Mouse (Mus musculus): ENCODE results near the gene Mtcl1. TPM values are rescaled to one million over a fixed set of nuclear protein-coding genes. Genes with fewer than 3 reads are reported as not detected.
"Not testable (repeated sequence)": the region's sequence is repeated elsewhere in the genome, so short reads cannot be mapped to it uniquely, and the experiment has no call there.

The Mtcl1 gene
- polyA plus RNA-seq, 1 experiment from 2014 or later: 47.3 TPM

DNA sequence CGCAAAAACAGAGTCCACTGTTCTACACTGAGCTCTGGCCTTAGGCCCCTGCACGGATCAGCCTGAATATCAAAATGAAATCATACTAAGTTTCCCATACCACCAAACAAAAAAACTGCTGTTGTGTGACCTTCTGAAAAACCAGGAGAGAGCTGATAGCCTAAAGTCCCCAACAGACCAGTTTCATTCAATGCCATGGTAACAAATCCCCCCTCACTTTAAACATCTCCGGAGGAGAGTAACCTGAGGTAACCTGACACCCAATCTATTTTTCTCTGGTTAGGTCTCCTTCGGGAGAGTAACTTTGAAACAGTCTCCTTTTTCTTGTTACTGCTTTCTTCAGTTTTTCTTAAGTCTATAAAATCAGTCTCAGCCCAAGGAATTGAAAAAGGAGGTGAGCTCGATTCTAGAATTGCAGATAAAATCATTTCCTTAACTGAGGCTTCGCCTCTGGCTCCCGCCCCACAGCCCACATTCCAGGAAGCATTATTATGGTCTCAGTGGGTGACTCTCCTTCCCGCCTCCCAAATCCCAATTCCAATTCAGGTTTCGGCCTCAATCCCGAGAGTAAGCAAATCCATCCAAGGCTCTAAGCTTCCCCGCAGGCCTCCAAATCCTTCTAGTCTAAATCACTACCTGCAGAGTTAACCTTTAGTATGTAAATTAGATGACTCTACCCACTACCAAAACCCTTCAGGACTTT is 10.3 kb downstream of the Mtcl1 start:
- whole genome bisulfite sequencing: 4% methylated on average over 11 of the region's 11 CpGs
- no peaks in the 10 kb centered on the region for H3K9me3 ChIP-seq (ENCODE audit: control insufficient read depth, low read length)
- peak overlapping the region; percentile 44 for H3K27ac ChIP-seq (ENCODE audit: low read depth, low read length)
- H3K36me3 ChIP-seq (ENCODE audit: control insufficient read depth, insufficient read depth, low read length): peaks cover 16% of the 10 kb centered on the region
- H3K4me1 ChIP-seq (ENCODE audit: control insufficient read depth, insufficient read depth, low read length): peaks cover 61% of the 10 kb centered on the region
- DNase-seq (ENCODE audit: low spot score, missing footprints) (peak; percentile 90), ATAC-seq (ENCODE audit: low FRiP score) (no peak)
- no peak overlapping the region; the same call in 1 of the 2 replicates for H3K4me2 ChIP-seq
- no peak overlapping the region for H3K9ac ChIP-seq (ENCODE audit: low read length)
- H3K4me3 ChIP-seq (ENCODE audit: low read depth, low read length): no peak overlapping the region
- no peaks in the 10 kb centered on the region for H3K27me3 ChIP-seq (ENCODE audit: control insufficient read depth, insufficient read depth, low read length)

DNA sequence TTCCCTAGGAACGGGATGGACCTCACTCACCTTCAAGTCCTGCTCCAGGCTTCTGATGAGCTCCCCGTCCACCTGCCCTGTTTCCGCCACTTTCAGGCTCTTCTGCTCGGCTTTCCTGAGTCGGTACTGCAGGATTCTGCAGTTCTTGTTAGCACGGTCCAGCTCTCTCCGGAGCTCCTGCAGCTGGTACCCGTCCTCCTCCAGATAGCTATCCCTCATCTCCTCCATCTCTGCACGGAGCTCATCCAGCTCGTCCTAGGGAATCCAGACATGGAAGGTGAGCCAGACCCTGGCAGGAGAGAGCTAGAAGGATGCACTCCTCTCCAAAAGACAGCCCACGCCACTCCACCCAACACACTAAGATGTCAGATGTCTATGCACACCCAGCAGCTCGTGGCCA is 11.4 kb downstream of the Mtcl1 start:
- H3K9me3 ChIP-seq (ENCODE audit: control insufficient read depth, low read length): no peaks in the 10 kb centered on the region
- no peak overlapping the region for H3K9ac ChIP-seq (ENCODE audit: low read length)
- H3K27me3 ChIP-seq (ENCODE audit: control insufficient read depth, insufficient read depth, low read length): no peaks in the 10 kb centered on the region
- peaks cover 52% of the 10 kb centered on the region for H3K4me1 ChIP-seq (ENCODE audit: control insufficient read depth, insufficient read depth, low read length)
- peaks cover 16% of the 10 kb centered on the region for H3K36me3 ChIP-seq (ENCODE audit: control insufficient read depth, insufficient read depth, low read length)
- no peak overlapping the region for H3K4me3 ChIP-seq (ENCODE audit: low read depth, low read length)
- DNase-seq (ENCODE audit: low spot score, missing footprints) (peak; percentile 84), ATAC-seq (ENCODE audit: low FRiP score) (no peak)
- H3K27ac ChIP-seq (ENCODE audit: low read depth, low read length): peak overlapping the region; percentile 14; the same call in 1 of the 2 replicates
- WGBS: 71% methylated on average over 12 of the region's 12 CpGs
- 0 out of 2 replicates have a peak overlapping the region, but pooled peaks have one; percentile 4 for H3K4me2 ChIP-seq

DNA sequence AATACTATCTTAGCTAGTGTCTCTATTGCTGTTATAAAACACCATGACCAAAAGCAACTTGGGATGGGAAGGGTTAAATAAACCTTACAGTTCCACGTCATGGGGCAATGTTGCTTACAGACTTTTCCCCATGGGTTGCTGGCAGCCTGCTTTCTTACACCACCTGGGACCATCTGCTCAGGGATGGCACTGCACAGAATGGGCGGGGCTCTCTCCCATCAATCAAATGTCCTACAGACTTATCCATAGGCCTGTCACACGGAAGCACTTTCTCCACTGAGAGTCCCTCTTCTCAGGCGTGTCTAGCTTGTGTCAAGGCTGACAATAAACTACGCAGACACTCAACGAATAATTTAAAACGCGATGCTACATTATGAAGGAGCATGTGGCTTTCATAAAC is 12.7 kb downstream of the Mtcl1 start:
- no peaks in the 10 kb centered on the region for H3K27me3 ChIP-seq (ENCODE audit: control insufficient read depth, insufficient read depth, low read length)
- peaks cover 16% of the 10 kb centered on the region for H3K36me3 ChIP-seq (ENCODE audit: control insufficient read depth, insufficient read depth, low read length)
- H3K4me3 ChIP-seq (ENCODE audit: low read depth, low read length): no peak overlapping the region
- H3K27ac ChIP-seq (ENCODE audit: low read depth, low read length): no peak overlapping the region
- 74% methylated on average over 8 of the region's 8 CpGs for WGBS
- no peaks in the 10 kb centered on the region for H3K9me3 ChIP-seq (ENCODE audit: control insufficient read depth, low read length)
- H3K9ac ChIP-seq (ENCODE audit: low read length): no peak overlapping the region
- no peak for DNase-seq (ENCODE audit: low spot score, missing footprints)
- no peak overlapping the region for H3K4me2 ChIP-seq
- ATAC-seq (ENCODE audit: low FRiP score): 0 out of 2 replicates have a peak, but pooled peaks have one; percentile 22
- H3K4me1 ChIP-seq (ENCODE audit: control insufficient read depth, insufficient read depth, low read length): peaks cover 45% of the 10 kb centered on the region

DNA sequence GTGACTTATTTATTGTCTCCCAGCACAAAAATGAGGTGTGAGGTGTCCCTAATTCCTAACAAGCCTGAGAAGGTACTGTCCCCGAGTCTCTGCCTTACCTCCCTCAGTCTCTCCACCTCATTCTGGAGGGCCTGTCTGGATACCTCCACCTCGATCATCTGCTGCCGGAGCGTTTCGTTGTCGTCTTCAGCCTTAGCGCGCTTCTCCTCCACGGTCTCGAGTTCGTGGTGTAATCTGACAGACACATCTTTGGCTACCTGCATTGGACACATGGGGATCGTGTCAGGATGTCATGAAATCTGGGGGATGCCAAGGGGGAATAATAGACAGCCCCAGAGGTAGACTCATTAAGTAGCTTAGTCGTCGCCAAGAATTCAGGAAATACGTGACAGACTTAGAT is 13.6 kb downstream of the Mtcl1 start:
- no peaks in the 10 kb centered on the region for H3K27me3 ChIP-seq (ENCODE audit: control insufficient read depth, insufficient read depth, low read length)
- H3K27ac ChIP-seq (ENCODE audit: low read depth, low read length): peak overlapping the region; percentile 40; the same call in 1 of the 2 replicates
- H3K9me3 ChIP-seq (ENCODE audit: control insufficient read depth, low read length): no peaks in the 10 kb centered on the region
- peaks cover 16% of the 10 kb centered on the region for H3K36me3 ChIP-seq (ENCODE audit: control insufficient read depth, insufficient read depth, low read length)
- DNase-seq (ENCODE audit: low spot score, missing footprints) (no peak), ATAC-seq (ENCODE audit: low FRiP score) (no peak)
- H3K4me2 ChIP-seq: no peak overlapping the region
- H3K4me3 ChIP-seq (ENCODE audit: low read depth, low read length): no peak overlapping the region
- peaks cover 39% of the 10 kb centered on the region for H3K4me1 ChIP-seq (ENCODE audit: control insufficient read depth, insufficient read depth, low read length)
- WGBS: 77% methylated on average over 15 of the region's 15 CpGs
- H3K9ac ChIP-seq (ENCODE audit: low read length): no peak overlapping the region

DNA sequence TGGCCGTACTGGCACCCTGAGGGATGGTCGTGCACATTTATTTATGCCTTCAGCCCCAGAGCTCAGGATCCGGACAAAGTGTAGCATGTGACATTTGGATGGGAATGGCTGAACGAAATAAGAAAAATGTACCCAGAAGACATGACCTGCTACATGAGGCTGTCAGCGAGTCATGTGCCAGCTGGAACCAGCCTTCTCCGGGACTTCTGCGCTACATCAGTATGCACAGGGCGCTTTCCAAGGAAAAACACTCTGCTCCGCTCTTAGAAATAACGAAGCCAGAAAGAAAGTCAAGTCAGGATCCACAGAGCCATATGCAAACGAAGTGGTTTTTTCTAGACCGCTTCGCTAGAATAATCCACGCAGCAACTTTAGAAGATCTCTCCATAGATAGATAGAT is 14.5 kb downstream of the Mtcl1 start:
- Histone ChIP-seq H3K27ac (ENCODE audit: low read depth, low read length) (no peak overlapping the region), H3K9me3 (ENCODE audit: control insufficient read depth, low read length) (no peaks in the 10 kb centered on the region), H3K9ac (ENCODE audit: low read length) (no peak overlapping the region), H3K4me3 (ENCODE audit: low read depth, low read length) (no peak overlapping the region), H3K36me3 (ENCODE audit: control insufficient read depth, insufficient read depth, low read length) (peaks cover 16% of the 10 kb centered on the region), H3K27me3 (ENCODE audit: control insufficient read depth, insufficient read depth, low read length) (no peaks in the 10 kb centered on the region), H3K4me2 (no peak overlapping the region), H3K4me1 (ENCODE audit: control insufficient read depth, insufficient read depth, low read length) (peaks cover 33% of the 10 kb centered on the region)
- WGBS: 90% methylated on average over 14 of the region's 14 CpGs
- DNase-seq (ENCODE audit: low spot score, missing footprints): no peak
- no peak for ATAC-seq (ENCODE audit: low FRiP score)

DNA sequence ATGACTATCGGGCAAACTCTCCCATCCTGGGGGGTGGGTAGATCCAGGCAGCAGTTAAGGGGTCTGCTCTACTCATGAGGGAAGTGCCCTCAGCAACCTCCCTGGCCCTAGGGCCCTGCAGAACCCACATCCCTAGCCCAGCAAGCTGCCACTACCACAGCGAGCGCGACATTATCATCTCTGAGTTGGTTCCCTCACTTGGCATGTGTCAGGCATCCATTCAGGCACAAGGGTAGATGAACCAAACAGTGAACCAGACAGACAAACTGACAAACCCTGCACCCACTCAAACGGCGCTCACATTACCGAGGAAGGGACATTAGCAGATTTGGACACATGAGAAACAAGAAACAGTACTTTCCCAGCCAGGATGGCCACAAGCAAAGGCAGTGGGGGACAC is 15.0 kb downstream of the Mtcl1 start:
- Histone ChIP-seq H3K27ac (ENCODE audit: low read depth, low read length) (no peak overlapping the region), H3K9me3 (ENCODE audit: control insufficient read depth, low read length) (no peaks in the 10 kb centered on the region), H3K4me3 (ENCODE audit: low read depth, low read length) (no peak overlapping the region), H3K36me3 (ENCODE audit: control insufficient read depth, insufficient read depth, low read length) (peaks cover 16% of the 10 kb centered on the region), H3K4me1 (ENCODE audit: control insufficient read depth, insufficient read depth, low read length) (peaks cover 29% of the 10 kb centered on the region), H3K4me2 (no peak overlapping the region), H3K27me3 (ENCODE audit: control insufficient read depth, insufficient read depth, low read length) (no peaks in the 10 kb centered on the region), H3K9ac (ENCODE audit: low read length) (no peak overlapping the region)
- no peak for DNase-seq (ENCODE audit: low spot score, missing footprints)
- no peak for ATAC-seq (ENCODE audit: low FRiP score)
- WGBS: 88% methylated on average over 7 of the region's 7 CpGs

DNA sequence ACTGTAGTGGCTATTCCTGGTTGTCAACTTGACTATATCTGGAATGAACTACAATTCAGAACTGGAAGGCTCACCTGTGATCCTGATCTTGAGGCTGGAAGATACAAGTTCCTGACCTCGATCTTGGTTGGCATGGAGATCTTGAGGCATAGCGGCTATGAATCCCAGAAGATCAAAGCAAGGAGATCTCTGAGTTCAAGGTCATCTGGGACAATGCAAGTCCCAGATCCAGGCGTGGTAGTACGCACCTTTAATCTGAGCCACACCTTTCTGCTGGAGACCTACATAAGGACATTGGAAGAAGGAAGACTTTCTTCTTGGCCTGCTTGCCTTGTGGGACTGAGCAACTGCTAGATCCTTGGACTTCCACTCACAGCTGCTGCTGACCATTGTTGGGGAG is 24.9 kb downstream of the Mtcl1 start:
- H3K9me3 ChIP-seq (ENCODE audit: control insufficient read depth, low read length); H3K4me3 ChIP-seq (ENCODE audit: low read depth, low read length); H3K27me3 ChIP-seq (ENCODE audit: control insufficient read depth, insufficient read depth, low read length); DNase-seq (ENCODE audit: low spot score, missing footprints); H3K9ac ChIP-seq (ENCODE audit: low read length); H3K27ac ChIP-seq (ENCODE audit: low read depth, low read length); H3K4me2 ChIP-seq; H3K4me1 ChIP-seq (ENCODE audit: control insufficient read depth, insufficient read depth, low read length); ATAC-seq (ENCODE audit: low FRiP score): not testable (repeated sequence)
- WGBS: 97% methylated on average over 4 of the region's 4 CpGs
- peaks cover 10% of the 10 kb centered on the region; the same call in 1 of the 2 replicates for H3K36me3 ChIP-seq (ENCODE audit: control insufficient read depth, insufficient read depth, low read length)

DNA sequence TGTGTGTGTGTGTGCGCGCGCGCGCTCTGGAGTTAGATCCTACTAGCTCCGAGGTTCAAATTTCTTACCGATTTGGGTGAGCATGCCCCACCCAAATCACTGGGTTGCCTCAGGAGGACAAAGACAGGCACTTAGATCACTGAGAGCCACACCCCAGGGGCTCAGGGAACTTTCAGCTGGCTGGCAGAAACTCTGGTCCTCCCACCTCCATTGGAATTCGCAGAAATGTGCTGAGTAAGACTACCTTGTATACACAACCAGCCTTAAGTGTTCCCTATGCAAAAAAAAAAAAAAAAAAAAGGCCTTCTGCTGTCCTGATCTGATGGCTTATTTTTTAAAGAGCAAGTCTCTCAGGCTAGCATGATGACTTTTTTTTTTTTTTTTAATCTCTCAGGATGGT is 30.1 kb downstream of the Mtcl1 start:
- ATAC-seq (ENCODE audit: low FRiP score): no peak
- DNase-seq (ENCODE audit: low spot score, missing footprints): no peak
- no peak overlapping the region for H3K9ac ChIP-seq (ENCODE audit: low read length)
- 62% methylated on average over 8 of the region's 8 CpGs for WGBS
- H3K4me1 ChIP-seq (ENCODE audit: control insufficient read depth, insufficient read depth, low read length): peaks cover 21% of the 10 kb centered on the region
- no peaks in the 10 kb centered on the region for H3K9me3 ChIP-seq (ENCODE audit: control insufficient read depth, low read length)
- no peak overlapping the region for H3K4me3 ChIP-seq (ENCODE audit: low read depth, low read length)
- H3K27ac ChIP-seq (ENCODE audit: low read depth, low read length): no peak overlapping the region
- H3K27me3 ChIP-seq (ENCODE audit: control insufficient read depth, insufficient read depth, low read length): no peaks in the 10 kb centered on the region
- peaks cover 5% of the 10 kb centered on the region; the same call in 1 of the 2 replicates for H3K36me3 ChIP-seq (ENCODE audit: control insufficient read depth, insufficient read depth, low read length)
- no peak overlapping the region for H3K4me2 ChIP-seq

DNA sequence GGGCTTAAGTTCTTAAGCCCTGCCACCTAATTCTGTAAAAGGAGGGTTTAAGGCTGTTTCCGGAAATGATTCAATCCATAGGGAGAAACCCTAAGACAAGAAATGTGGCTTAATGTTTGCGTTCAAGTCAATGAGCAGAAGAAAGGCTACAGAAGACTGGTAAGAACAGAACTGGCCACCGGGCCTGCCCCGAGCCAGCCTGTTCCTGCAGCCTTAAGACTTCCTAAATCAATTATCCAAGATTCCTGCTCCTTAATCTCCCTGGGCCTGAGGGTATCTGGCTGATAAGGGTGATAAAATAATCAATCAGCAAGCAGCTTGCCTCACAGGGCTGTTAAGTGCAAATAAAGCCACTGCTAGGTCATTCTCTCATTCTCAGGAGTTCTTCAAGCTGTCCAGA is 31.8 kb downstream of the Mtcl1 start:
- H3K27me3 ChIP-seq (ENCODE audit: control insufficient read depth, insufficient read depth, low read length): no peaks in the 10 kb centered on the region
- peaks cover 28% of the 10 kb centered on the region for H3K4me1 ChIP-seq (ENCODE audit: control insufficient read depth, insufficient read depth, low read length)
- no peak overlapping the region for H3K4me3 ChIP-seq (ENCODE audit: low read depth, low read length)
- H3K27ac ChIP-seq (ENCODE audit: low read depth, low read length): no peak overlapping the region
- no peak overlapping the region; the same call in 1 of the 2 replicates for H3K9ac ChIP-seq (ENCODE audit: low read length)
- H3K4me2 ChIP-seq: no peak overlapping the region
- 35% methylated on average over 4 of the region's 4 CpGs for WGBS
- H3K9me3 ChIP-seq (ENCODE audit: control insufficient read depth, low read length): no peaks in the 10 kb centered on the region
- H3K36me3 ChIP-seq (ENCODE audit: control insufficient read depth, insufficient read depth, low read length): no peaks in the 10 kb centered on the region
- no peak for DNase-seq (ENCODE audit: low spot score, missing footprints)
- ATAC-seq (ENCODE audit: low FRiP score): peak; percentile 36; the same call in 1 of the 2 replicates

All from midbrain, embryonic 11.5 days (tissue).